Mouse (Mus musculus): ENCODE results near the gene Cep68. TPM values are rescaled to one million over a fixed set of nuclear protein-coding genes. Genes with fewer than 3 reads are reported as not detected.

Cep68 gene
- 10 to 100 TPM; 24.7 to 31.2 TPM for total RNA-seq (2021)
- long read RNA-seq, experiment 1, full-length matches to known transcripts = 25 of 38 reads
- long read RNA-seq, experiment 1, partial matches to known transcripts = 7 of 38 reads
- long read RNA-seq, experiment 1, other reads (novel, unspliced or antisense) = 6 of 38 reads
- long read RNA-seq, experiment 2, full-length matches to known transcripts = 15 of 27 reads
- long read RNA-seq, experiment 2, partial matches to known transcripts = 3 of 27 reads
- long read RNA-seq, experiment 2, other reads (novel, unspliced or antisense) = 9 of 27 reads

DNA sequence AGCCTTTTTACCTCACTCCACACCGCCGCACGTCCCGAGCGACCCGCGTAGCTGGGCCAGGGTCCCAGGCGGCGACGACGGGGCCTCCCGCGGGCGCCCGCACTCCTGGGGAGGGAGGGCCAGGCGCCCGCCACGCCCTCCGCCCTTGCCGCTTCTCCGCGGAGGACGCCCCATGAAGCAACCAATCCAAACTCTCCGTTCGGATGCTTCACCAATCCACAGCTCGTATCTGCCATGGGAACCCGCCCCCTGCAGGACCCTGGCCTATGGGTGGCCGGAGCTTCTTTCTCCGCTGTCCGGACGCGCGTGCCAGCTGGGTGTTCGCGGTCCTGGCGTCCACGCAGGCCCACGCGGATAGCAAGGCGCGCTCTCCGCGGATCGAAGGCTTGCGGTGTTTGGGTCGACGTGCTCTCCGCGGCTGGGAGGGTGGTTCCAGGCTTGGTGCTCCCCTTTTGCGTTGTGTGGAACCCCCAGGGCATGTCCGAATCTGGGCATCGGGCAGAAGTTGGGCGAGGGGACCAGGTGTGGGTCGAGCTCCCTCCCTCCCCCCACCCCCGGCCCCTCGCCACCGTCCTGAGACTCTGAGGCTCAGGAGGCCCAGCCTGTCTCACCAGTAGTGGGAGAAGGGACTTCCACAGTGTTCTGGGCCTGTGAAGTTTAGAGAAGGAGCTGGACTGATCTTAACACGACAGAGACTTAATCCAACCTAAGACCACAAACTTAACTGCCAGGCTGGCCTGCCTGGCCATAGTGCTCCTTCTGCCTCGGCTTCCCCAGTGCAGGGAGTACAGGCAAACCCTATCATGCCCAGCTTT is at the start of gene Cep68:
Cep68 (minus strand) TSS at position 134 of the 815 bp plus-strand sequence.
- peak; percentile 89 for DNase-seq

GRCm38 (mm10) chr11:20284463-20284862 is 35.2 kb upstream of the Cep68 start:
- DNase-seq = no peak

GRCm38 (mm10) chr11:20282601-20283219 is 33.5 kb upstream of the Cep68 start:
- no peak for DNase-seq

- DNase-seq = no peak
Observed at GRCm38 (mm10) chr11:20280982-20281381, 31.8 kb upstream of the Cep68 start.

GRCm38 (mm10) chr11:20278702-20279101 is 29.5 kb upstream of the Cep68 start:
- no peak for DNase-seq

DNA sequence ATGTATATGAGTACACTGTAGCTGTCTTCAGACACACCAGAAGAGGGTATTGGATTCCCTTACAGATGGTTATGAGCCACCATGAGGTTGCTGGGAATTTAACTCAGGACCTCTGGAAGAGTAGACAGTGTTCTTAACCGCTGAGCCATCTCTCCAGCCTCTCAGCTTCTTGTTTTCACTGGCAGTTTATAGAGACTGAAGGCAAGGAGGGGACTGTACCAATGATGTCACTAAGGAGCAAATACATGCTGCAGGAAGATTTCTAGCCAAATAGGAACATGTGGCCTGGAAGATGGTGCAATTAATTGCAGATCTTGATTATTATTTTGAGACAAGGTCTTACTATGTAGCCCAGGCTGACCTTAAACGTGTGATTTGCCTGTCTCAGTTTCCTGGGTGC is 27.9 kb upstream of the Cep68 start:
- DNase-seq = no peak

- DNase-seq = no peak
Observed at GRCm38 (mm10) chr11:20275974-20276373, 26.7 kb upstream of the Cep68 start.

GRCm38 (mm10) chr11:20269885-20270284 is 20.7 kb upstream of the Cep68 start:
- no peak for DNase-seq

DNA sequence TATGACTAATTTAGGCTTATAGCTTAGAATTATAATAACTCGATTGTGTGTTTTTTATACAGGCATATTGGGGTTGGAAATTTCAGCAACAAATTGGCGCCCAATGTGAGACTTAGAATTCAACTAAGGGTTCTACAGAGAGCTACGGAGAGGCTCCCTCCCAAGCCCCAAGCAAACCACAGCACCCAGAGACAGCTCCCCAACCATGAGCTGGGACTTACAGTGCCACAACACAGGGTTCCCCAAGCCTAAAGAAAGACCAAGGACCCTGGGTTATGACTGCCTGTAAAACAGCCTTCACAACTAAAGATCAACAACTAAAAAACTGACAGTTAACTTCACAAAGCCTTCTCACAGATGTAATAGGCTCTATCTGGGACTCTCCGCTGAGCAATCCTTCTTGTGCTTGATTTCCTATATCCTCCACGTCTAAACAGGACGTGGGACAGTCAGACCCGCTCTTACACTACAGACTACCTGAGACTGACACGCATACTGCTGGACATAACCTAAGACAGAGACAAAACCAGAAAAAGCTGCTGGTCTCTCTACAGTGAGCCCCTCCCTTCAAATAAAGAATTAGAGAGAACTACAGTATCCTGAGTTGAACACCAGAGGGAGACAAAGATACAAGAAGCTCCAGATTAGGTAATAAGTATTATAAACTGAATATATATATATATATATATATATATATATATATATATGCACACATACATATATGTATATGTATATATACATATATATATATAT is 13.6 kb upstream of the Cep68 start:
- DNase-seq = no peak

- no peak for DNase-seq
Observed at GRCm38 (mm10) chr11:20254791-20255190, 5.6 kb upstream of the Cep68 start.

- no peak for DNase-seq
Observed at GRCm38 (mm10) chr11:20253088-20253487, 3.9 kb upstream of the Cep68 start.

DNA sequence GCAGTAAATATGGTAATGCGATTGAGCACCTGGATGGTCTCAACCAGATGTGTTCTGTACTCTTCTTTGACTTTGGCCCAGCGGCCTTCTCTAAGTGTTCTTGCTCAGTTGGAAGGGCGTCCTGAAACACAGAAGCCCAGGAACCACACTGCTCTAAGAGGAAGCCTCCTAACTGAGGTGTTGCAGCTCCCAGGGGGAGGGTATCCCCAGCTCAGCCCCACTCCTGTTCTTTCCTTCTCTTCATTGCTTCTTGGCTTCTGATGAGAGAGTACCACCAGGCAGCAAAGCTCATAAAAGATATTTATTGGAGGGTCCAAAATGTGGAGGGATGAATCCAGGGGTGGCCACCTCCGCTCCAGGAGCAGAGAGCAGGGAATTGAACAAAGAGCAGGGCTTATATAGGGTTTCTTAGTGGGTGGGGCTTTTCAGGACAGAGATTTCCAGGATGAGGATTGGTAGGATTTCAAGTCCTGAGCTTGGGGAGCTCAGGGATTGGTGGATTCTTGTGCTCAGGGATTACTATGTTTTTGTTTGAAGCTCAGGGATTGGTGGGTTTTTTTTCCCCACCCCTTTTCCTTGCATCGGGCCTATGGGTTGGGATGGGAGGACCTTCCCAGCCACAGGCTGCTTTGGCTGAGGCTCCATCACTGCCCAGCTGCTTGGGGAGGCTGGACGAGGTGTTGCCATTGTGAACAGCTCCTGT is 1.4 kb upstream of the Cep68 start:
- no peak for DNase-seq

GRCm38 (mm10) chr11:20248840-20249239 is 389 bp downstream of the Cep68 start:
- DNase-seq = no peak

DNA sequence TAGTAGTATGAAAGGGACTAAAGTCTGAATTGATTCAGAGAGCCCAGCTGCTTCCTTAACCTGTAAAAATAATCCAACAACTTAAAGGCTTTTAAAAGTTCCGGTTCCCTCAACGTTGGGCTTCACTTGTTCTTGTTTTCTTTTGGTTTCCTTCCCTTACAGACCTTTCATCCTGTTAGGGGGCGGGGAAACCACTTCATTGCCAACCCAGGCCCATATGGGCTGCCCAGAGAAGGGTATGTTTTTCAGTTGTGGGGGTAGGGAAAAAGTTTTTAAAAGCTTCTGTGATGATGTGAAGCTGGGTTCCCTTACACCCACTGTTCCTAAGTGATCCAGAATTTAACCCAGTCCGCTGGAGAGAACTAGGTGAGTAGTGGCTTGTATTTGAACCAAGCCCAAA is 952 bp downstream of the Cep68 start:
- no peak for DNase-seq

GRCm38 (mm10) chr11:20247146-20247855 is 1.9 kb downstream of the Cep68 start:
- no peak for DNase-seq

GRCm38 (mm10) chr11:20246616-20247015 is 2.6 kb downstream of the Cep68 start:
- DNase-seq = no peak

- no peak for DNase-seq
Observed at GRCm38 (mm10) chr11:20245316-20245715, 3.9 kb downstream of the Cep68 start.

DNA sequence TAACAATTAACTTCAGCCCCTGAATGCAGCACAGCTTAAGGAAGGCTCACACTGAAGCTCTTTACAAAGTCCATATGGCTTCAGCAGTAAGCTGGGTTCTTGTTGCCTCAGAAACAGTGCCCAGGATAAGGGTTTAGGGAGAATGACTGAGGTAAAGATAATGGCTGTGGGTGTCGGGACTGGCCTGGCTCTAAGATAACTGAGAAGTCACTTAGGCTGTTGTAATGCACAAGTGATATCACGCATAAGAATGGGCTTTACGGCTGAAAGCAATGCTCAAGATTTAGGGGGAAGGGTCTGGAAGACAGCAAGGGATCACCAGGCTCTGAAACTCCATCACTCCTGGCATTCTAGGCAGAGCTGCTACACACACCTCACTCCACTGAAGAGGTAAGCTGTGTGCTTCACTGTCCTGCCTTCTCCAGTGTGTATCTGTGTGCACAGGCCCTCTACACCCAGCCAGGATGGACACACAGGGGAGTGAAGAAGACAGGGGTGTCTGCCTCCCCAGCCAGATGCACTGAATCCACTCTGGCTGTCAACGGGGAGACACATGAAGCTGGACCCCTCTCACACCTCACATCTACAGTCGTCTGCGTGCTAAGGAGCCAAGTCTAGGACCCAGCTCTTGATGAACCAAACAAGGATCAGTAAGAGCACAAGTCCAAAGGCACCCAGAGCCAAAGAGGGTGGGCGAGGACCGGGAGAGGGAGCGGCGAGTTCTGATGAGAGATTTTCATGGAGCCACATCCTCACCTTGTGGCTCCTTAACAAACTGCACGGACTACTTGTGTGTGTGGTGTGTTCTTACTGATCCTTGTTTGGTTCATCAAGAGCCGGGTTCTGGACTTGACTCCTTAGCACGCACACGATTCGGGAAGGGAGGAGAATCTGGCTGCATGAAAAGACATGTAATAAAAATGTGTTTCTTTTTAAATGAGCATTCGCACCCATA is 4.6 kb downstream of the Cep68 start:
- DNase-seq = no peak

DNA sequence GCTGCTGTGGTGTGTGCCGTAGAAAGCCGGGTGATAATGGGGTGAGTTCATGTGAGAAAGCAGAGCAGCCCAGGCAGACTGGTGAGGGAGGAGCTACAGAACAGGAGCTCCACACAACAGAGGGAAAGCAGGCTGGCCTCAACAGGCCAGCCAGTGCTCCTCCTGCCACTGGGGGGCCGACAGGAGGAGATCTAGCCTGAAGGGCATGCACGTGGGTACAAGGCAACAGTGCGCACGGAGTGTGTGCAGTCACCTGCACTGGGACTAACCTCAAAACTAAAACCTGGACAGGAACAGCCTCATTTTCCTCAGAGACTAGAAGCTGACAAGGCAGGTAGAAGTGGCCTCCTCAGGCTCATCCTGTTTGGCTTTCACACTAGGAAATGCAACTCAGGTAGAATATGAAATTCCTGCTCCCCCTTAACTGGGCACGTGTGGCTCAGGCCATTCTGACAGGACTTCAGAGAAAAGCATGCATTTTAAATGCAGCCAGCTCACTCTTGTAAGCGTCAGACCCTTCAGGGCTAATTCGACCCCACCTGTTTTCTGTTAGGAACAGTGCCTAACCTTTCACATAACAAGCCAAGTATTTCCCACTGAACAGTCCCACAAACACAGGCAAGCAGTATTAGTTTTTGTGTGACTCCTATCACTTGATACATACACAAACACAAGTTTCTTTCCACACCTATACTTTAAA is 5.9 kb downstream of the Cep68 start:
- no peak for DNase-seq

Measured in gastrocnemius, postnatal 10 days (tissue).